Mouse (Mus musculus): ENCODE measurements around the gene Oasl1.
A peak's percentile ranks its signal among the peaks of the same experiment; 100 is the strongest.

Gene Oasl1

DNA sequence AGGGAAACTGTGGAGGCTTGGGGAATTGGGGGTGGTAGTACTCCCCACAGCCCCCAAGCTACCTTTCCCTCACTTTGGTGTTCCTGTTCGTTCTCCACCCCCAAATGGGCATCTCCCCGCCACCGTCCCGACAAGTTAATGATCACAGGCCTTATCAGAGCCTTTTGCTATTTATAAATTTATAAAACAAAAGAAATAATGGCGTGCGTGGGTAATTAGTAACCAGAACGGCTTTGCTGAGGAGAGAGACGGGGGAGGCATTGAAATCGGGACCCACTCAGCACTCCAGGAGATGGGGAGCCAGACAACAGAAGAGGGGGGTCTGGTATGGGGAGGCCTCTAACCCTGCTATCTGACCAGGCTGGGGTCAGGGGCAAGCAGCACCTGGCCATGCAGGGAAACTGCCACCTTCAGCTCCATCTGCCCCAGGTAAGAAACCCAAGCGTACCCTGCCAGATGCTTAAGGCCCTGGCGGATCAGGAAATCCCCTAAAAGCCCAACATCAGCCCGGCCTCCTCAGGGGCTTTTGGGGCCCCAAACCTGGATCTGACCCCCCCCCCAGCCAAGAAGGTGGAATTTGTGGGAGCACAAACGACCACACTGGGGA is 46.7 kb downstream of the Oasl1 start:
- DNase-seq = no peak

DNA sequence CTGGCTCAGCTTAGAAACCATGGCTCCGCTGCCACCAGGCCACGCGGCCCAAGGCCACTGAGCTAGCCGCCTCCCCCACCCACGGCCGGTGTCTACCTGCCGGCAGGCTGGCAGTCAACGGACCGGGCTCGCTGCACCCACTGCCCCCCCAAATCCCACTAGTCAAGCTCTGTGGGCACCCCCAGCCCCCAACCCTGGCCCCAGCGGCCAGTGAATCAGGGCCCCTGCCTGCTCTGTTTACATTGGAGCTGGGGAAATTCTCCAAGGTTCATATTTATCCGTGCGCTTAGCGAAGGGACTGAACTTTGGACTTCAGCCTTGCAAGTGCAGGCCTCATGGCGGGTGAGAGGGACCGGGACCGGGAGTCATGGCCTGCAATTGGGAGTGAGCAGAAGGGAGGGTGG is 47.8 kb downstream of the Oasl1 start, which contains the start of gene Hnf1a:
Gene Hnf1a (minus strand): TSS at position 271 of the 404 bp plus-strand sequence.
- no peak for DNase-seq

DNA sequence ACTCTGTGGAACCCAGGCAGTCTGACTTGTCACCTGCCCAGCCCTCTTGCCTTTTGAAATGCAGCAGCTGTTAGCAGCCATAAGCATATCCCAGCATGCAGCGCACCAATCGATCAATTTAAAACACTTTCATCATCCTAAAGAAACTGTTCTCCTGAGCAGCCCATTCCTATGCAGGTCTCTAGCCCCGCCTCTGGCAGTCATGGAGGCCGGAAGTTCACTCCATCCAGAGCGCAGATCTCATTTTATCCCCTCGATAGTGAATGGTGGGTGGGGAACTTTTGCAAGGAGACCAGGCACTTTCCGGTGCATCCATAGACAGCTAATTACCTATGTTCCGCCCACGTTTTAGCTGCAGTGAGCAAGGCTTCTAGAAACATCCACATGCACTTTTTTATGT is 49.2 kb downstream of the Oasl1 start:
- DNase-seq = no peak

- no peak for DNase-seq
These were observed 50.1 kb downstream of the Oasl1 start for GRCm38 (mm10) chr5:114973131-114973530.

GRCm38 (mm10) chr5:114976935-114977334 is 53.9 kb downstream of the Oasl1 start:
- DNase-seq = no peak

DNA sequence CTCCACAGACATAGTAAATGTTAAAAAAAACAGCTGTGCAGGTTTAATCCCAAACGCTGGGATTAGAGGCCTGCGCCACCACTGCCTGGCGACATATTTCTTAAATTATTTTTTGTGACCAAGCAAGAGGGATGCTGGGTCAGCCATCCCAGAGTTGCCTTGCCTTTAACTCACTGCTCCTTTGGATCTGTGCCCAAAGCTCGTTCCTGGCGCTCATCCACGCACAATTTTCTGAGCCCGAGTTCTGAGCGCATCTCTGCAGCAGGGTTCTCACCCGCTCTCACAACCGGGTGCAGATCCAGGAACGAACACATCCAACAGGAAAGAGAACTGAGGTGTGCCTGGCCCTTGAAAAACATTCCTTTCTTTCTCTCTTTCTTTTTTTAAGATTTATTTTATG is 55.4 kb downstream of the Oasl1 start:
- no peak for DNase-seq

DNA sequence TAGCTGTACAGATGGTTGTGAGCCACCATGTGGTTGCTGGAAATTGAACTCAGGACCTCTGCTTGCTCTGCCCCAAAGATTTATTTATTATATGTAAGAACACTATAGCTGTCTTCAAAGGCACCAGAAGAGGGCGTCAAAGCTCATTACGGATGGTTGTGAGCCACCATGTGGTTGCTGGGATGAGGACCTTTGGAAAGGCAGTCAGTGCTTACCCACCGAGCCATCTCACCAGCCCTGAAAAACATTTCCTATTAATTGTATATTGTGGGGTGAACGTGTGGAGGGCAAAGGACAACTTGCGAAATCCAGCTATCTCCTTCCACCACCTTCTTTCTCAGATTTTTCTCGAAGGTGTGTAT is 55.8 kb downstream of the Oasl1 start:
- peak; percentile 27 for DNase-seq

- DNase-seq = peak; percentile 74
These were observed 56.4 kb downstream of the Oasl1 start for GRCm38 (mm10) chr5:114979250-114980121.

- DNase-seq = no peak
These were observed 57.2 kb downstream of the Oasl1 start for GRCm38 (mm10) chr5:114980122-114980748.

DNA sequence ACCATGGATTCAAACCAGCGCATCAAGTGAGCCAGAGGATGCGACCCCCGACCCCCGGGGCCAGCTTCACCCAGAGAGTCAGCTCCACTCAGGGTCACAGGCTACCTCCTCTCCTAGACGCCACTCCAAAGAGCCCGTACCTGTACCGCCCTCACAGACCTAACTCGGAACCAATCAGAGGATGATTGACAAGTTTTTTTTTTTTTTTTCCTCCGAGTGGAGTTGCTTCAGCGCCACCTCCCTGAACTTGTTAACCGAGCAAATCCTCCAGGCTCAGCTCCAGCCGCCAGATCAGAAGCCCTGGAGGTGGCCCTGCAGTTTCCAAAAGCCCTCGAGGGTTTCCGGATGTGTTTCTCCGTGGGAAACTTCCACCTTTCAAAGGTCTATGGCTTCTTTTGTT is 59.0 kb downstream of the Oasl1 start:
- DNase-seq = no peak

DNA sequence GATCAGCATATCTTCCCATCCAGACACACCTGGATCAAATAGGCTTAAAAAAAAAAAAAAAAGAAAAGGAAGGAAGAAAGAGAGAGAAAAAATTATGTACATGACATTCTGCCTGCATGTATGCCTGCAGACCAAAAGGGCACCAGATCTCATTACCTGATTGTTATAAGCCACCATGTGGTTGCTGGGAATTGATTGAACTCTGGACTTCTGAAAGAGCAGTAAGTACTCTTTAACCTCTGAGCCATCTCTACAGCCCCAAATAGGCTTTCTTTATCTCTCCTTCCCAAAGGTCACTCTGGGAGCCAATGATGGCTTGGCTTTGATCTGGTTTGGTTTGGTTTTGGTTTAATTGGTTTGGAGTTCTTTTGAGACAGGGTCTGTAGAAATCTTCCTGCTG is 62.0 kb downstream of the Oasl1 start:
- DNase-seq = no peak
